Mouse (Mus musculus): Measurements from ENCODE around the gene Tppp3.

- no peak for TF ChIP-seq CTCF (IDR thresholded peaks at IDR 0.05; ENCODE audit: low read depth)
- TF ChIP-seq EP300 (IDR thresholded peaks at IDR 0.05; ENCODE audit: low read depth): no peak
These were observed 6.5 kb upstream of the Tppp3 start for GRCm38 (mm10) chr8:105477792-105478191.
